In genomic region chr17:65842669-65843381, GRCm38 (mm10) we compare ENCODE assay signal across 20 mouse cellular contexts. TPM values are rescaled to one million over a fixed set of nuclear protein-coding genes. Genes with fewer than 3 reads are reported as not detected.
DNase-seq lines count a peak whose midpoint lies in the region; ATAC-seq lines count a peak whose summit lies in the region.
"Had no signal": no experiment of that assay in that cellular context is flagged by ENCODE, and none has a peak within 500 bp of the region (broad histone marks: within the 10 kb centered on the region; RNA-seq: fewer than 3 reads in every experiment).

No protein-coding gene starts in this region.

- H3K9me3 ChIP-seq in heart, embryonic 12.5 days (replicated peaks), result no peaks in the 10 kb centered on the region
- H3K9me3 ChIP-seq in intestine, embryonic 16.5 days (ENCODE audit: control insufficient read depth, low read length), result no peaks in the 10 kb centered on the region
- H3K9me3 ChIP-seq: forebrain, embryonic 13.5 days; G1E; limb, embryonic 13.5 days; stomach, embryonic 15.5 days had no signal

- H3K27ac ChIP-seq in heart, embryonic 12.5 days (ENCODE audit: poor library complexity, severe bottlenecking), result no peak overlapping the region
- no peak overlapping the region for H3K27ac ChIP-seq in intestine, embryonic 16.5 days (ENCODE audit: low read length)
- H3K27ac ChIP-seq: forebrain, embryonic 13.5 days; limb, embryonic 13.5 days; liver, embryonic 14.5 days; stomach, embryonic 15.5 days had no signal

- no peak for ATAC-seq in heart, embryonic 12.5 days (ENCODE audit: insufficient number of reproducible peaks, low FRiP score)
- ATAC-seq in intestine, embryonic 16.5 days, result peak; percentile 68
- ATAC-seq: CD4-positive, CD25-positive, alpha-beta regulatory T cell, adult 4 months; forebrain, embryonic 13.5 days; inflammation-experienced regulatory T-cells, adult 6 months had no signal

- no peak overlapping the region for H3K9ac ChIP-seq in heart, embryonic 12.5 days
- no peak overlapping the region for H3K9ac ChIP-seq in intestine, embryonic 16.5 days (ENCODE audit: low read depth, low read length)
- H3K9ac ChIP-seq: forebrain, embryonic 13.5 days; limb, embryonic 13.5 days; liver, embryonic 14.5 days; stomach, embryonic 15.5 days had no signal

- H3K4me2 ChIP-seq in heart, embryonic 12.5 days, result no peak overlapping the region
- no peak overlapping the region for H3K4me2 ChIP-seq in intestine, embryonic 16.5 days (ENCODE audit: low read depth, low read length)
- H3K4me2 ChIP-seq: forebrain, embryonic 13.5 days; limb, embryonic 13.5 days; stomach, embryonic 15.5 days had no signal

- no peak overlapping the region for H3K4me3 ChIP-seq in heart, embryonic 12.5 days
- H3K4me3 ChIP-seq in intestine, embryonic 16.5 days (ENCODE audit: low read length), result no peak overlapping the region
- H3K4me3 ChIP-seq: forebrain, embryonic 13.5 days; limb, embryonic 13.5 days; stomach, embryonic 15.5 days had no signal

- H3K27me3 ChIP-seq in heart, embryonic 12.5 days (replicated peaks), result no peaks in the 10 kb centered on the region
- H3K27me3 ChIP-seq in intestine, embryonic 16.5 days (replicated peaks; ENCODE audit: control insufficient read depth, insufficient read depth, low read length), result no peaks in the 10 kb centered on the region
- H3K27me3 ChIP-seq: forebrain, embryonic 13.5 days; limb, embryonic 13.5 days; stomach, embryonic 15.5 days had no signal

- peaks cover 3% of the 10 kb centered on the region for H3K4me1 ChIP-seq in heart, embryonic 12.5 days (replicated peaks)
- no peaks in the 10 kb centered on the region; the same call in 1 of the 2 replicates for H3K4me1 ChIP-seq in intestine, embryonic 16.5 days (ENCODE audit: control insufficient read depth, insufficient read depth, low read length)
- H3K4me1 ChIP-seq: limb, embryonic 13.5 days; stomach, embryonic 15.5 days had no signal

- DNase-seq in heart, adult 11 months, result peak; percentile 82
- DNase-seq in adipocyte (ENCODE audit: low spot score), result peak; percentile 13
- peak; percentile 45 to 64 for DNase-seq in kidney, postnatal 25 days
- DNase-seq in thymus, postnatal 10 days (ENCODE audit: low spot score in 2 of 2), result no peak
- no peak for DNase-seq in urinary bladder, postnatal 10 days (ENCODE audit: low spot score)
- DNase-seq: adrenal gland, adult 2 months; heart, postnatal 4 days; midbrain, embryonic 14.5 days; right cerebral cortex, adult 18-20 months; spleen, adult 18-20 months; thymus, postnatal 14 days had no signal

- 84% methylated on average over 10 of the region's 10 CpGs for WGBS in heart, embryonic 12.5 days
- 76% methylated on average over 10 of the region's 10 CpGs for WGBS in intestine, embryonic 16.5 days

- peaks cover 83% of the 10 kb centered on the region for H3K36me3 ChIP-seq in heart, embryonic 12.5 days
- H3K36me3 ChIP-seq in intestine, embryonic 16.5 days (ENCODE audit: control insufficient read depth, insufficient read depth, low read length), result peaks cover 24% of the 10 kb centered on the region

RNA-seq across cellular contexts. Expression of gene Ralbp1, which starts 42.8 kb away (rescaled TPM):
- polyA plus RNA-seq in heart, embryonic 12.5 days (2016; fragmentation: Nextera tagmentation; extraction: Ambion mirVana), result 40.9 and 41.1 TPM in 2 replicates
- polyA plus RNA-seq in intestine, embryonic 16.5 days (2015; fragmentation: Nextera tagmentation; extraction: Ambion mirVana), result 67.5 and 71.1 TPM in 2 replicates

Comparison
In these comparisons a context has a peak if more than half of its experiments do, and no peak if none do; other contexts are left out.
1. DNase-seq: peak in heart, adult 11 months (single experiment), adipocyte (single experiment) and kidney, postnatal 25 days (2 of 2); none in thymus, postnatal 10 days (0 of 2) and urinary bladder, postnatal 10 days (single experiment).